Mouse (Mus musculus) cerebellum, adult 2 months (tissue): ENCODE results near the gene Gm16442. TPM values are rescaled to one million over a fixed set of nuclear protein-coding genes. Genes with fewer than 3 reads are reported as not detected.
"Not testable (repeated sequence)": the region's sequence is repeated elsewhere in the genome, so short reads cannot be mapped to it uniquely, and the experiment has no call there.

ENCODE experiments used
- DNase-seq, 2 experiments: peaks; one replicate each; pipeline ENCODE4 v3.0.0; 2021
- H3K27ac ChIP-seq: fragments of 200-500 bp; 2 replicates; pipeline ENCODE4 v1.5.1; 2012; ENCODE audit warnings: low read length, control low read depth, inconsistent platforms; ENCODE audit not compliant: insufficient read depth
- H3K27me3 ChIP-seq: fragments of 200-500 bp; 2 replicates; pipeline ENCODE4 v1.6.1; 2012; ENCODE audit warnings: inconsistent platforms, mild to moderate bottlenecking, low read length, moderate library complexity; ENCODE audit not compliant: control insufficient read depth, insufficient read depth
- H3K4me1 ChIP-seq: fragments of 200-500 bp; 2 replicates; pipeline ENCODE4 v1.6.1; 2011; ENCODE audit warnings: low read length; ENCODE audit not compliant: control insufficient read depth, insufficient read depth
- H3K4me3 ChIP-seq: fragments of 200-500 bp; replicated peaks from 2 replicates; pipeline ENCODE3; 2011; ENCODE audit warnings: mild to moderate bottlenecking, low read depth, low read length, control low read depth; ENCODE audit not compliant: insufficient read depth
- WGBS: fragments of 180-500 bp; shearing (Covaris S2); methylation state at CpG from one replicate; pipeline ENCODE4 v1.1.7; 2018; 5-methylcytosine and 5-hydroxymethylcytosine counted together
- polyA plus RNA-seq: library from polyadenylated mRNA; depleted of rRNA; stranded (reverse); fragments of >200 nt; gene quantifications from 2 replicates; pipeline ENCODE4 v1.2.3, GENCODE M21; 2012; rRNA removed

Gene Gm16442
- not detected in 2 replicates for polyA plus RNA-seq

DNA sequence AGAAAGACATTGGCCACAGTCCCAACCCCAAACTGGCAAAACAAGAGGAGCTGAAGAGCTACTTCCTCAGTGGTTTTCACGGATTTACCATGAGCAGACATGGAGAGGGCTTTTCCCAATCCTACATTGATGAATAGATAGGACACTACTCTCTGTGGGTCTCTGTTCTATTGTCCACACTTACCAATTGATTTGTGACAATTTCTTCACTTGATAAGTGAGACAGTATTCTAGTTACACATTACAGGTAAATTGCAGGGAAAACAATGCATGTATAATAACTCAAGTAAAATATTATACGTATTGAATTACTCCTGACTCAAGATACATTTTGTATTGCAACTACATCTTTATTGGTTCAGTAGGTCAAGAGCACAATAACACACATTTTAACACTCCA lies at the start of gene Gm16442:
Gm16442 (minus strand) TSS at position 101 of the 400 bp plus-strand sequence.
- not testable (repeated sequence) for H3K4me1 ChIP-seq, H3K27ac ChIP-seq, DNase-seq, H3K4me3 ChIP-seq, H3K27me3 ChIP-seq
- WGBS: no CpG with 5 or more reads among the region's 2 CpGs

DNA sequence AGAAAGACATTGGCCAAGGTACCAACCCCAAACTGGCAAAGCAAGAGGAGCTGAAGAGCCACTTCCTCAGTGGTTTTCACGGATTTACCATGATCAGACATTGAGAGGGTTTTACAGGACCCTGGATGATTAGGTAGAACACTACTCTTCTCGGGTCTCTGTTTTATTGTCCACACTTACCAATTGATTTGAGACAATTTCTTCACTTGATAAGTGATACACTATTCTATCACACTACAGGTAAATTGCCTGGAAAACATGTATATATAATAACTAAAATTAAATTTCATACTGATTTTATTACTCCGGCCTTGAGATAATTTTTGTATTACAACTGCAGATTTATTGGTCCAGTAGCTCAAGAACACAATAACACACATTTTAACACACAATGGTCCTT lies 45.9 kb upstream of the Gm16442 start, which contains the start of gene Vmn1r94:
Vmn1r94 (minus strand) TSS at position 101 of the 400 bp plus-strand sequence.
- H3K4me3 ChIP-seq, H3K27me3 ChIP-seq, H3K4me1 ChIP-seq, H3K27ac ChIP-seq, DNase-seq: not testable (repeated sequence)
- no CpG with 5 or more reads among the region's 3 CpGs for WGBS

DNA sequence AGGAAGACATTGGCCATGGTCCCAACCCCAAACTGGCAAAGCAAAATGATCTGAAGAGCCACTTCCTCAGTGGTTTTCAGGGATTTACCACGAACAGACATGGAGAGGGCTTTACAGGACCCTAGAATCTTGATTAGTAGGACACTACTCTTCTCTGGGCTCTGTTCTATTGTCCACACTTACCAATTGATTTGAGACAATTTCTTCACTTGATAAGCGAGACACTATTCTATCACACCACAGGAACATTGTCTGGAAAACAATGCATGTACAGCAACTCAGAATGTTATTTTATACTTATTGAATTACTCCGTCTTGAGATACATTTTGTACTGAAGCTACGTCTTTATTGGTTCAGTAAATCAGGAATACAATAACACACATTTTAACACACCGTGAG lies 16.6 kb upstream of the Gm16442 start, which contains the start of gene Vmn1r93:
Vmn1r93 (minus strand) TSS at position 101 of the 400 bp plus-strand sequence.
- not testable (repeated sequence) for H3K4me1 ChIP-seq, H3K27me3 ChIP-seq, H3K27ac ChIP-seq, DNase-seq, H3K4me3 ChIP-seq
- WGBS: no CpG with 5 or more reads among the region's 5 CpGs

DNA sequence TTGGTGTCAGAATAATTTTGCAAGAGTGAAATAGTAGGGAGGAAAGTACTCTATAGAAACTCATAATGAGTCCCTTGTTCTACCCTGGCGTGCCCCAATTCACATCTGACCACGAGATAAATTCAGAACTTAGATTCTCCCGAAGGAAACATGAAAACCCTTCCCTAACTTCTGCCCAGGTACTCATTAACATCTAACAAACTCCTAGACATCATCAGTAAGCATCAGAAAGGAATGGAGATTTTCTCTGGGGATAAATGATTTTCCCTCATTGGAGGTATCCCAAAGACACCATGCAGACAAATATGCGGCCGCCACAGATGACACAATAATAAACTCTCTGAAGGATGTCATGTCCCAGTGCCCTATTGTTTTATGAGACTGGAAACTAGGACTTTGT lies 23.0 kb downstream of the Gm16442 start, which contains the start of gene Vmn1r91:
Vmn1r91 (plus strand) TSS at position 301 of the 400 bp plus-strand sequence.
- H3K4me3 ChIP-seq, H3K27me3 ChIP-seq, H3K4me1 ChIP-seq, H3K27ac ChIP-seq, DNase-seq: not testable (repeated sequence)
- WGBS: 75% methylated on average over 5 of the region's 5 CpGs

DNA sequence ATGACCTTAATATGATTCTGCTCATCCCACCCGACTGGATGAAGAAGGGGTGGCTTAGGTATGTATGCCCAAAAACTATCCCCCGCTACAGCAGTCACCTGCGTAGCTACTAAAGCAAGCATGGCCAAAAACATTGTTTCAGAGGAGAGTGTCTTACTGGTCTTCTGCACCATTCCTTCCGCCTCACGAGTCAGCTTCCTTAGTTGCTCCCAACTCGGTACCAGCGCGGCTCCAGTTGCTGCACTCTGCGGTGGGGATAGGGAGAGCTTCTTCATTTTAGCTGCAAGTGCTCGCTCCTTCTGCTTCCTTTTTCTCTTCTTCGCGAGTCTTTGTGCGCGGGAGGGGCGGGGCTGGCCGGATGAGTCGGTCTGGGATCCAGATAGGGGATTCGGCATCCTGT lies 44.3 kb downstream of the Gm16442 start:
- H3K4me1 ChIP-seq, H3K27me3 ChIP-seq, DNase-seq, H3K27ac ChIP-seq, H3K4me3 ChIP-seq: not testable (repeated sequence)
- 69% methylated on average over 18 of the region's 18 CpGs for WGBS

Other genes with a start within 250 kb of the Gm16442 start
- not detected in 2 replicates for gene Ceacam19, start 234.6 kb downstream of the Gm16442 start, polyA plus RNA-seq
- gene Pvr, start 201.4 kb downstream of the Gm16442 start, polyA plus RNA-seq: 7.4 and 7.5 TPM in 2 replicates
- not detected in 2 replicates for gene Igsf23, start 171.8 kb downstream of the Gm16442 start, polyA plus RNA-seq
- not detected in 2 replicates for gene Ceacam20, start 157.2 kb downstream of the Gm16442 start, polyA plus RNA-seq
- not detected in 2 replicates for gene Nlrp9b, start 131.1 kb downstream of the Gm16442 start, polyA plus RNA-seq
- not detected in 2 replicates for gene Vmn1r91, start 22.9 kb downstream of the Gm16442 start, polyA plus RNA-seq
- not detected in 2 replicates for gene Vmn1r93, start 16.5 kb upstream of the Gm16442 start, polyA plus RNA-seq
- not detected in 2 replicates for gene Vmn1r94, start 45.8 kb upstream of the Gm16442 start, polyA plus RNA-seq
- gene Vmn1r95, start 71.1 kb upstream of the Gm16442 start, polyA plus RNA-seq: not detected in 2 replicates
- not detected in 2 replicates for gene Gm6164, start 83.0 kb upstream of the Gm16442 start, polyA plus RNA-seq
- not detected in 2 replicates for gene Gm4498, start 111.2 kb upstream of the Gm16442 start, polyA plus RNA-seq
- not detected in 2 replicates for gene Gm5890, start 140.3 kb upstream of the Gm16442 start, polyA plus RNA-seq
- not detected in 2 replicates for gene Gm4133, start 211.5 kb upstream of the Gm16442 start, polyA plus RNA-seq